In genomic region chr6:94655818-94656478, GRCm38 (mm10) we compare ENCODE assay signal across 1 mouse cellular context.
TF ChIP-seq lines count a peak whose summit lies in the region.

No protein-coding gene starts in this region.

TF ChIP-seq in MEL, 35 proteins besides CTCF, POLR2A, EP300 and RAD21 (continued from another document):
- TF ChIP-seq KAT2A (conservative IDR thresholded peaks at IDR 0.05; ENCODE audit: low read depth, low read length) (no peak), POLR2AphosphoS5 (IDR thresholded peaks at IDR 0.05; ENCODE audit: borderline replicate concordance, low read depth, low read length) (no peak), USF2 (IDR thresholded peaks at IDR 0.05; ENCODE audit: borderline replicate concordance in 1 of 2, insufficient read depth in 1 of 2, low read depth in 1 of 2, low read length in 2 of 2) (no peak), SIN3A (IDR thresholded peaks at IDR 0.05; ENCODE audit: low read length) (no peak), SMC3 (IDR thresholded peaks at IDR 0.05; ENCODE audit: low read depth, low read length) (no peak)
